In genomic region chr3:121737453-121737852, GRCm38 (mm10) we compare ENCODE assay signal across 9 mouse cellular contexts. TPM values are rescaled to one million over a fixed set of nuclear protein-coding genes. Genes with fewer than 3 reads are reported as not detected.
A peak's percentile ranks its signal among the peaks of the same experiment; 100 is the strongest.
DNase-seq lines count a peak whose midpoint lies in the region; ATAC-seq and TF ChIP-seq lines count a peak whose summit lies in the region.
"Had no signal": no experiment of that assay in that cellular context is flagged by ENCODE, and none has a peak within 500 bp of the region (broad histone marks: within the 10 kb centered on the region; RNA-seq: fewer than 3 reads in every experiment).

No protein-coding gene starts in this region.

- peak; percentile 30; the same call in 1 of the 2 replicates for TF ChIP-seq CTCF in cerebellum, adult 2 months (IDR thresholded peaks at IDR 0.05; ENCODE audit: borderline replicate concordance, insufficient read depth, low read depth, low read length)

- DNase-seq in cerebellum, adult 2 months: peak in 1 of 2 experiments; percentile 30
- DNase-seq in cerebellum, adult 11-12 months: no peak
- peak; percentile 57 to 59 for DNase-seq in layer of hippocampus, postnatal 10 days (ENCODE audit: low spot score in 2 of 2)
- DNase-seq in layer of hippocampus, postnatal 14 days (ENCODE audit: low spot score in 2 of 2): no peak
- DNase-seq in T-cell, adult 2 months (ENCODE audit: low spot score): peak; percentile 12
- no peak for DNase-seq in spleen, adult 12 weeks (ENCODE audit: low spot score)
- DNase-seq in left cerebral cortex, adult 11 months (ENCODE audit: low spot score): no peak

- TF ChIP-seq POLR2A in cerebellum, adult 2 months (IDR thresholded peaks at IDR 0.05; ENCODE audit: borderline replicate concordance, insufficient read depth, low read length): no peak

- 35% methylated on average over 1 of the region's 1 CpGs for WGBS in cerebellum, adult 2 months

- peak; percentile 64 for ATAC-seq in megakaryocyte progenitor cell, adult 5-6 weeks (replicated peaks; ENCODE audit: poor library complexity)

- peaks cover 7% of the 10 kb centered on the region; the same call in 1 of the 2 replicates for H3K4me1 ChIP-seq in cerebellum, adult 2 months (ENCODE audit: control insufficient read depth, insufficient read depth, low read length)

- H3K27ac ChIP-seq in cerebellum, adult 2 months (ENCODE audit: insufficient read depth, low read length): no peak overlapping the region
- H3K27ac ChIP-seq: macrophage had no signal

- no peaks in the 10 kb centered on the region for H3K27me3 ChIP-seq in cerebellum, adult 2 months (ENCODE audit: control insufficient read depth, insufficient read depth, low read length)

- no peak overlapping the region for H3K4me3 ChIP-seq in cerebellum, adult 2 months (replicated peaks; ENCODE audit: insufficient read depth, low read depth, low read length)

RNA-seq across cellular contexts. Expression of gene F3, which starts 14.1 kb away (rescaled TPM):
- polyA plus RNA-seq in cerebellum, adult 2 months (2012; rRNA removed): 56.6 and 66.9 TPM in 2 replicates
- 10 to 100 TPM; 38.7 to 39.1 TPM for total RNA-seq in layer of hippocampus, postnatal 10 days (2021)
- total RNA-seq in layer of hippocampus, postnatal 14 days (2021): 10 to 100 TPM; 47.2 to 47.3 TPM
- total RNA-seq in megakaryocyte progenitor cell, adult 5-6 weeks (2015): 0.15 and 2.0 TPM in 2 replicates
- total RNA-seq in megakaryocyte progenitor cell, adult 5-6 weeks (2017): 0.71 and 2.5 TPM in 2 replicates

Comparison
In these comparisons a context has a peak if more than half of its experiments do, and no peak if none do; other contexts are left out.
1. DNase-seq: peak in layer of hippocampus, postnatal 10 days (2 of 2) and T-cell, adult 2 months (single experiment); none in cerebellum, adult 11-12 months (single experiment), layer of hippocampus, postnatal 14 days (0 of 2), spleen, adult 12 weeks (single experiment) and left cerebral cortex, adult 11 months (single experiment).
2. RNA of gene F3, which starts 14.1 kb away (total RNA-seq): 47.2 to 47.3 TPM in layer of hippocampus, postnatal 14 days and 38.7 to 39.1 TPM in layer of hippocampus, postnatal 10 days; 0.15 to 2.5 TPM in megakaryocyte progenitor cell, adult 5-6 weeks; every median in the first group is over 10 times any median in the second.